Mouse (Mus musculus) kidney, postnatal 4 days (tissue): ENCODE measurements around the gene Atp1a1.

Source experiments
- DNase-seq, 2 experiments: peaks; one replicate each; pipeline ENCODE4 v3.0.0; 2021; ENCODE audit warnings: mixed read lengths in 2 of 2

Gene Atp1a1

DNA sequence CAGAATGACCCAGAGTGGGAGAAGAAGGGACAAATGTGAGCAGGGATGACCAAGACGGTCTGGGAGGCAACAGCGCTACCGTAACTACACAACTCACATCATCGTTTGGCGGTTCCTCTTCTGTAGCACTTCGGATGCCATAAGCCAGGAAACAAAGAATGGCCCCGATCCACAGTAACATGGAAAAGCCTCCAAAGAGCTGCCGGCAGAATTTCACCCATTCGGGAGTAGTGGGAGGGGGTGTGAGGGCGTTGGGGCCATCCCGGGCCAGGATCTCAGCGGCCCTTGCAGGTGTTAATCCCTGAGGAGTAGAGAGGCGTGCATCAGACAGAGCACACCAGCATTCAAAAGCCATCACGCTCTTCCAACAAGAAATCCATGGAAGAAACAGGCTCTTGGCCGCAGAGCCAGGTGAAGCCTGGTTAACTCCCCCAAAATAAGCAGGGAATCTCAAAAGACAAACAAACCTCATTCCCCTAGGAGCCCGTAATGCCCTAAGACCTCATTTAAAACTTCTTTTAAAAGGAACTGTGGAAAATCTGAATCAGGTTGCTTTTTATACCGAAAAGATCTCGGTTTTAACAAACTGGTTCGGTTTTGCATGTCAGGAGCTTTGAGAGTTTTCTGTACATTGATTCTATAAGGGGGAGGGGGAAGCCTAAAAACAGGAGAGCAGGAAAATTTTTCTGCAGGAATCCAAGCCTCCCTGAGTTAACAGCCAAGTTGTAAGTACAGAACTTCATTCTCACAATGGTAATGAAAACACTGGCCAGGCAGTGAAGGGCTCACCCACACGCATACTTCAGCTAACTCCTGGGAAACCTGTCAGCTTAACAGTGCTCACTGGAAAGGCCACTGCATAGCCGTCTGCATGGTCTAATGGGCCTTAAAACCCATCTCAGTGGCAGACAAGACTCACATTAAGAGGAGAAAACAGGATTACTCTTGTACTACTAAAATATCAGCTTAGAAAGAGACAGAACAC is 11.9 kb downstream of the Atp1a1 start:
- no peak for DNase-seq

DNA sequence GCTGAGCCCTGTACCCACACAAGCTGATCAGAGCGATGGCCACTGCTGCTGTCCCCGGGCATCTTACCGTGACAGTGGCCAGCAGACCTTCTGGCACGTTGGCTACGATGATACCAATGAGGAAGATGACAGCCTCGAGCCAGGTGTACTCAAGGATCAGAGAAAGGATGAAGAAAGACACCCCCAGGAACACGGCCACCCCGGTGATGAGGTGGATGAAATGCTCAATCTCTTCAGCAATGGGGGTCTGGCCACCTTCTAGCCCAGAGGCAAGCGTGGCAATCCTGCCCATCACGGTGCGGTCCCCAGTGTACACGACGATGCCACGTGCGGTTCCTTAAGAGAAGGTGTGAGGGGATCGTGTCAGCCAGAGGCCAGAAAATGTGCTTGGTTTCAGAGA is 14.1 kb downstream of the Atp1a1 start:
- DNase-seq, result no peak

DNA sequence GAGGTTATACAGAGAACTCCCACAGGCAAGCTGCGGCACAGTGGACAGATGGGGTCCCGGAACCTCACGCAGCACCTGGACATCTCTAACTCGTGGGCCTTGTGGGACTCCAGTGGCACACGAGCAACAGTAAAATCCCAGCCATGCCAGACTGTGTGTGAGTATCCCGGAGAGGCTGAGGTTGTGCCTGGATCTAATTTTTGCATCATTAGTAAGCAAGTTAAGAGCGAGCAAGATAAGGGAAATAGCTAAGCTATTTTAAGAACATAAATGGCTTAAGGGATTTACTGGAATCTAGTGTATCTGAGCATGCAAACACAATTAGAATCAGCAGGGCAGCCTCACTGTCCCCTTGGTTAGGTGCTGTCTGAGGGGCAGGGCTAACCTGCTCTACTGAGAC is 16.2 kb downstream of the Atp1a1 start:
- no peak for DNase-seq

DNA sequence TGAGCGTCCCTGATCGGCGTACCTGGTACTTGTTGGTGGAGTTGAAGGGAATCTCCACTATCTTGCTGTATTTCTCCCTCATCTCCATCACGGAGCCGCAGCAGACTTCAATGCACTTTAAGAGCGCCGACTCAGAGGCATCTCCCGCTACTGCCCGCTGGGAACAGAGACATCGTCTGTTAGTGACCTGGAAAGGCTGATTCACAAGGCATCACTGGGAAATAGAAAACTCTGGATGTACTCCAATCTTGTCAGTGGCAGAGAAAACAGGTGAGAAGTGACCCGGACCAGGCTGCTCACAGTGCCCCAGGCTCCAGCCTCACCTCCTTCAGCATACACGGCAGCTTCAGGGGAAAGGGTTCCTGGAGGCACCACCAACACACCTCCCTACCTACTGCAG is 17.7 kb downstream of the Atp1a1 start:
- DNase-seq, result no peak

DNA sequence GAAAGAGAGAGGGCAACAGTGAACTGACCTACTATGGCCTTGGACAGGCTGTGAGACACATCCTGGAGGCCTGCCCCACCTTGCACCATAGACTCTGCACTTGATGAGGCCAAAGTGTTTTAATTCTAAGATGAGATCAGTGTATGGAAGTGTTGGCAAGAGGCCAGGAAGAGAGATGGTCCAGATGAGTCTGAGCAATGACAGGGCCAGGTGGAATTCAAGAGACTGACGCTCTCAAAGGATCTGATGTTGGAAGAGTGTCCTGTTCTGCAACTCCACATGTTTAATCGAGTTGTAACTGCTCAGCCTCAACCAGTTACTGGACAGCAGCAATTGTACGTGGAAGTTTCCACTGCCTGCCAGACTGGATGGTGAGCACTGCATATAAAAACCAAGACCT is 26.4 kb downstream of the Atp1a1 start:
- no peak for DNase-seq

DNA sequence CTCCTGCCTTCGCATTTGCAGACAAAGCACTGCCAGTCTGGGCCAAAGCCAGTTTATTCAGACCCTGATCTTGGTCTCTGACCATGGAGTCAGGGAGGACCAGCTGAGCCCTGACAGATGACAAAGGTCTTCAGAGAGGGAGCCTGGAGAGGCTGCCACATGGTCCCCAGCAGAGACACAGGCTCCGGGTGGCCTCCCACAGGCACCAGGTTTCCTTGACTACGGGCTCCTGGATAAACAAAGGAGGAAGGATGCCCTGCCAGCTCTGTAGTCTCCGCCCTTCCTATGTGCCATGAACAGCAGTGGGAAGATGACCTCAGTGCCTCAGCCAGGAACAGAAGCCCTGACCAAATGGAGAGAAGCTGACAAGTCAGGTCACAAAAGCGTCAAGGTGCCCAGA is 27.1 kb downstream of the Atp1a1 start:
- DNase-seq, result peak in 1 of 2 experiments; percentile 37

DNA sequence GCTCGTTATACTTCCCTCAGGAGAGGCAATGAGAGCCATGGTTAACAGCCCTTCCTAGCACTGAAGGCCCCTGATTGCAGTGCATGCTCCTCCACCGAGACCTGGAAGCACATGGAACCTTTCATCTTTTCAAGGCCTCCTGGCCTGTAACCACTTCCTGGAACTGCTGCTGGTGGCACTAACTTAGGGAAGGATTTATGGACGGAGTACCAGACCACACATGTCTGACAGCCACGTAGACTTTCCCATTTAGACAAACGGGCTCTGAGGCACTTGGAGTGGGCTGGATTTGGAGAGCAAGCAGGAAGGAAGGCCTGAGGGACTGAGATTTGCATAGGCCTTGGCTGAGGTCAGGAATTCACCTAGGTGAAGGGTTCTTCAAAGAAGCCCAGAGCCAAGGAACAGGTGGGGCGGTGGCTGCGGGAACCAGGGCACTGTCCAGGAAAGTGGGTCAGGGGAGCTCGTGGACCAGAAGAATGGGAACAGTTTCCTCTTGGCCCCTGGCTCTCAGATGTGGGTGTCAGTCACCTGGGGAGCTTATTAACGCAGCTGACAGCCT is 28.9 kb downstream of the Atp1a1 start:
- DNase-seq, result no peak

DNA sequence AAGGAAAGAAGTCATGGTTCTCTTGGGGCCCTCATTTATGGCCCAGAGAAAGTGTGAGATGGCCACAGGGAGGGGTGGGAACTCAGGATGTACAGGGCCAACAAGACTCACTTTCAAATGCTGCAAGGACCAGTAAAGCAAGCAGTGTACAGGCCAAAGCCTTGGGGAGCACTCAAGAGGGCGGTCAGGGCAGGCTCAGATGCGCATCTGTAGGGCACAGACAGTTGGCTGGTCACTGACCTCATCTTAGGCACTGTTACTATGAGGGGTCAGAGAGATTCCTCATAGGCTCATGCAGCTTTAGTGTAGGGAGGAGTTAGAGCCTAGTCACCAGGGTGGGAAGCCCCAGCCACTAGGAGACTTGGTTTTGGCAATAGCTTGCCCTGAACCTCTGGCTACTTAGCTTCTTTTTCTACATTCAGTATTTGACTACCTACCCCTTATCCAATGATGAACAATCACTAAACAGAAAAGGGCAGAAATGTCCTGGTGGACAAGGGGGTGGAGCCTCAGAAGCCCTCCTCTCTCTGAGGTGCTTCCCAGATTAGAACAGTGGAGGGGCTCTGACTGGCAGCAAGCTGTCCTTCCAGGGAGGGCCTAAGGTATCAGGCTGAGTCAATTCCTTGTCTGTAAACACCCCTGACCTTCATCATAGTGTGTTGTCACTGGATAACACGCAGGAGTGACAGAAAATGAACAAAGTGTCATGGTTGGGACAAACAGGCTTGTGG is 29.9 kb downstream of the Atp1a1 start:
- no peak for DNase-seq

DNA sequence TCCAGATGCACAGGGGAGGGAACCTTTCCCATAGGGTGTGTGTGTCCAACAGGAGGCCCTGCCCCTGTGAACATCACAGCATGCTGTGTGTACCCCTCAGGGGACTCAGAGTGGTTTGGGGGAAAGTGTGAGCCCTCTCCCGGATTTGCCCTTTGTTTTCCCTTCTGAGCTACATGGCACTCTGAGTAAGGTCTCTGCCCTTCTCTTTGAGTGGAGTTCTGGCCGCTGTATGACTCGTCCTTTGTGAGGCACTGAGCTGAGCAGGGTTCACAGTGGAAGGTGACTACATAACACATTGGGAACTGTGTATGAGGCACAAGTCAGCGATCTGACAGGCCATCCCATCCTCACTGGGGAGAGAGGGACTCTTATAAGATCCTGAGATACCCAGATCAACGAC is 31.5 kb downstream of the Atp1a1 start:
- DNase-seq, result no peak

DNA sequence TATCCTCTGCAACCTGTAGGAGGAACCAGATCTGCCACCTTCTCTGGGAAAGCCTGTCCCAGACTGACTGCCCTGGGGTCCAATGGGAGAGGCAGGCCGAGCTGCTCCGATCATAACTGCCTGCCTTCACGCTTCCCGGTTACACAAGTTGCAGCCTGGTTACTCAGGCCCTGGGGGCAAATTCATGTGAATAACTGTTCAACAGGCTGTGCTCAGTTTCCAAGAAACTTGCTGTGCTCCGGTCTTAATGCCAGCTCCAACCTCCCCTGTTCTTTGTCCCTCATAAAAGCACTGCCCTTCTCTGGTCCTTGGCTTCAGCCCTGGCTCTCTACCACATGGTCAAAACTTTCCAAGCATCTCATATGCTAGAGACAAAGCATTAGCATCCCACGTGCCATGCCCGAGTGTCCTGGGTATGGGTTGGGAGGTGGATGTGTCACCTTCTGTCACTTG is 32.3 kb downstream of the Atp1a1 start:
- DNase-seq, result peak; percentile 73 to 85

DNA sequence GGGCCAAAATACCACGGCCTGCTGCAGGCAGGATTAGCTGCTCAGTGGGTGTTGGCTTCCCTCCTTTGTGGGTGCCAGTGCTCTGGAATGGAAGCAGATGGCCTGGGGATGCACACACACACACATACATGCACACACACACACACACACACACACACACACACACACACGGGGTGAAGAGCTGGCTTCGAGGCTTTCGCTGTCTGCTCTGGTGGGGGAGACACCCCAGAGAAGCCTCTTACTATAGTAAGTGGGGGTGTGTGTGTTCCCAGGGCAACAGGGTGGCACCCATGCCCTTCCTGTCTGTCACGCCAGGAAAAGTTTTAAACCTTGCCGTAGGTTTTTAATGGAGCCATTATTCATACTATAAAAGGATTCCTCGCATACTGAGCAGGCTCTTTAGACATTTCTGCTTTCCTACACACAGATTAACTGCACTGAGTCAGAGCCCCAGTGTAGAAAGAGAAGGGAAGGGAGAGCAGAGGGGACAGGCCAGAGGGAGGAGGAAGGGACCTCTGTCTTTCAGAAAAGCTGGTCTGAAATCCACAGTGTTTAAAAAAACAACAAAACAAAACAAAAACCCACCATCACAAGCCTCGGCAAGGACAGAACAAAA is 32.9 kb downstream of the Atp1a1 start:
- DNase-seq, result peak in 1 of 2 experiments; percentile 47

DNA sequence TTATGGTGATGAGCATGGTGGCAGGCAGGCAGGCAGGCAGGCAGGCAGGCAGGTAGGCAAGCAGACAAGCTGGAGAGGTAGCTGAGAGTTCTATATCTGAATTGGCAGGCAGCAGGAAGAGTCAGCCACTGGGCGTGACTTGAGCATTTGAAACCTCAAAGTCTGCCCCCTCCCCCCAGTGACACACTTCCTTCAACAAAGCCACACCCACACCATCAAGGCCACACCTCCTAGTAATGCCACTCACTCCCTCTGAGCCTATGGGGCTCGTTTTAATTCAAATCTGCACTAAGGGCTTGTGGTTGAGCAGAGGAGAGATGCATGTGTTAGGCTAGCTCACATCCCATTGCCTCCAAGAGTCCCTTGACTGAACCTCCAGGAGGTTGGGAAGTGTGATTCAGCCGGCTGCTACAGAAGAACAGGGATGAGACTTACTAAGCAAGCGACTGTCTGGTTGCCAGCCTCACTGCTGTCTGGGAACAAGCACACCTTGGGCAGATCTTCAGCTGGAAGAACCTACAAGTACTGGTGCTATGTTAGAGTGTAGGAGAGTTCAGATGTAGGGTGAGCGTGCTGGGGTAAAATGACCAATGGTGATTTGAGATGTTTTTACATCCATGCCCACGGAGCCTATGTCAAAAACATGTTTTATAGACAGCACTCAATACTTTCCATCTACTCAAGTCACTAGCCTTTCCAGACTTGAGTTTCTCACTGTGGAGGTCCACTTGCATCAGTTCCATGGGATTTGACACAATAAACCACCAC is 33.6 kb downstream of the Atp1a1 start:
- peak in 1 of 2 experiments; percentile 46 for DNase-seq

DNA sequence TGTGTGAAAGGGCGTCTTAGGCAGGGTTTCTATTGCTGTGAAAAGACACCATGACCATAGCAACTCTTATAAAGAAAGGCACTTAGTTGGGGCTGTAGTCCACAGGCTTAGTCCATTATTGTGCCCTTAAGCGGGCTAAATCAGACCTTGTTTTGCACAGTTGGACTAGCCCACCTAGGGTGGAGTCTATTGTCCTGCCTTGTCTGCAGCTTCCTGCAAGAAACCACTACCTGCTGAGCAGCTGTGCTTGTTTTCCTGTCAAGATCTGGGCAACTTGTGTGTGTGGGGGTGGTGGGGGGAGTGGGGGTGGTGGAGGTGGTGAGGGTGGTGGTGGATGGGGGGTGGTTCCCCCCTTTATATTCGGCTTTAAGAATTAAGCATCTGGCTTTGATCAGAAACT is 34.2 kb downstream of the Atp1a1 start:
- no peak for DNase-seq

DNA sequence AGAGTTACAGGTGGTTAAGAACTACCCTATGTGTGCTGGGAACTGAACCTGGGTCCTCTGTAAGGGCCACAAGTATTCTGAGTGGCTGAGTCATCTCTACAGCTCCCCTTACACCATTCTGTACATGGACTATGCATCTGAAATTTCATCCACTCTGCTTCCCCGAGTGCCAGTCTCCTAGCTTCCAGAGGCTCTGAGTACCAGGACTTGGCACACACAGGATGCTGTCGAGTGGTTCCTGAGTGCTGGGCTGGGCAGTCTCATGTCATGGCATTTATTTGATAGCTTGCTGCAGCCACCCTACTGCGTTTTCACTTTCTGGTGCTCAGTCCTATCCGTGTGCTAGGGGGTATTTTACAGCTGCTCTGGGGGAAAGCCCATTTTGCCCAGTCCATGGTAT is 35.9 kb downstream of the Atp1a1 start:
- no peak for DNase-seq

DNA sequence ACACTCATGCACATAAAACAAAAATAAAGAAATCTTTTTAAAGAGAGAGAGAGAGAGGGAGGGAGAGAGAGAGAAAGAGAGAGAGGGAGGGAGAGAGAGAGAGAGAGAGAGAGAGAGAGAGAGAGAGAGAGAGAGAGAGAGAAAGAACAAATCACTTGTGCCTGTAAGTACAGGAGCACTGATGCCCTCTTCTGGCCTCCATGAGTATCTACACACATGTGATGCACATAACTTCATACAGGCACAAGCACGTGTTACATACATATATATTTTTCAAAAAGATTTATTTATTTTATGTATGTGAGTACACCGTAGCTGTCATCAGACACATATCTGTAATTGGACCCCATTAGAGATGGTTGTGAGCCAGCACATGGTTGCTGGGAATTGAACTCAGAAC is 40.5 kb downstream of the Atp1a1 start:
- DNase-seq, result no peak

DNA sequence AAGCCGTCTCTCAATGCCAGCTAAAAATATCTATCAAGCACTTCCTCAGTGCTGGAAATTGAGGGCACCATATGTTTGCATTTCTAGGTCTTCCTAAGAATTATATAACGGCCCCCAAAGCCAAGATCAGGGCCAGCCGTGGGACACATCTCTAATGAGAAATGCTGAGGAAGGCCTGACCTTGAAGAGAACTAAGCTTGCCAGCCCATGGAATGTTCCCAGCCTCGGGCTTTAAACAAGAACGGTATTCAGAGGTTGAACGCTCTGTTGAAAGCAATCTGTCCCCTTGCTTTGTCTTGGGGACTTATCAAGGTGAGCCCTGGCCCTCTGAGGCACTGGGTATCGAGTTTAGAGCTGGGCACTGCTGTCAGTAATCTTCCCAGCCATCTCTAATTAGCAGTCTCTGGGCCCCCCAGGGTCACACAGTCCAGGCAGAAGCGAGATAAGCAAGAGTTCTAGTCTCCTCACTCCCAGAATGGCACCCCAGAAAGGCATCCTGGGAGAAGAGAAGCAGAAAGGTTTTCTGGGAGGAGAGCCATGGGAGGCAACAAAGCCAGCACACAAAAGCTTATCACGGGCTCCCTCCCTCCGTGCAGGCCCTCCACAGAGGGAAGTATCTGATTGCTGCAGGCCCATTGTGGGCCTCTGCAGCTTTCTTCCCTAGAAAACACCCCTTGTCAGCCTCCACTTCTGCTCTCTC is 41.8 kb downstream of the Atp1a1 start:
- DNase-seq, result no peak

DNA sequence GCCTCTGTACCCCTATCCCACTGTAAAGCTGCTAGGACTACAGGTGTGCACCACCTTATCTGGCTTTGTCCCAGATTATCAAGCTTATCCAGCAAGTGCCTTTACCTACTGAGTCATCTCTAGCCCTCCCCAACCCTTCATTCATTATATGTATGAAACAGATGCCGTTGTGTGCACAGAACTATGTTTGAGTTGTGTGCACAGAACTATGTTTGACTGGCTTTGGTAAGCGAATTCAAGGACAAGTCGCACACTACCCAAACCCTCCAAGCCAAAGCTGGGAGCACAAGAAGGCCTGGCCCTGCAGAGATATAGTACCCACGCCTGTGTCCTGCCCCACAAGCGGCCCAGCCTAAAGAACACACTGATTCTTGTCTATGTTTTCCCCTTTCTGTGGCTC is 42.5 kb downstream of the Atp1a1 start:
- DNase-seq, result no peak

DNA sequence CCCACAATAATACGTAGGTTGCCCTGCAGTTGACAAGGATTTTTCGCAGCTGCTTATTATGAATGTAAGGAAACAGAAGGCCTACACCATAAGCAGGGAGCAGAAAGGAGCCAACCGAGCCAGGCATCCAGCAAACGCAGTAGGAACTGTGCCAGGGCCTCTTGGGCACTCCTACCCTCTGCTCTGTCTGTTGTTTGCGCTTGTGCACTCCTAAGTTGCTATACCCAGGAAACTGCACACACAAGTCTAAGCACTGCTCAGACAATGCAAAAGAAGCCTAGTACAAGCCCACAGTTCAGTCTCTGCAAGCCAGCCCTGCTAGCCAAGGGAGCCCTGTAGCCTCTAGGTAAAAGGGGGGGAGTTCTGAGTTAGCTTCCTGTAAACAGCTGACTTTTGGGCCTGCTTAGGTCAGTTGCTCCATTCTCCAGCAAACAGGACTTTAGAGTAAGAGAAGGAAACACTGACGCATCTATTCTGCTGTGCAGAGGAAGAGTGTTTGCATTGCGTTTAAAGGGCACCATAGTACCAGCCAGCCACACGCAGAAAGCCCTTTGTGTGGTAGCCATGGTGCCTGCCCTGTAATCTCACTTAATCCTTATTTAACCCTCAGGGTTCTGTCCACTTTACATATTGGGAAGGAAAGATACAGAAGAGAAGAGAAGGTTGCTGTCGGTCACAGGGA is 43.5 kb downstream of the Atp1a1 start:
- no peak for DNase-seq

DNA sequence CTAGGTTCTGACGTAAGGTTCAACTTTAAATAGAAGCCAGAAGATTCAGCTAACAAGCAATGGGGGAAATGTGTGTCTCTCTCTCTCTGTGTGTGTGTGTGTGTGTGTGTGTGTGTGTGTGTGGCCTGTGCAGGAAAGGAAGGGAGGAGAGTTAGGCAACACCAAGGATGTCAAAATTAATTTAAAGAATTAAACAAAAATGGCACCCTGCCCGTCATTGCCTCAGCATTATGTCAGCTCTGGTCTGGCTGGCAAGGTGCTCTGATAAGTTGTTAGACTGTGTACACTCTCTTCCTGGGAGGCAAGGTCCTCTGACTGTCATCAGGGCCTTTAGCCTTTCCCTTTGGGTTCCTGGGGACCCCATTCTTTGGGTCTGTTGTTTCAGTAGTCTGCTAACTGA is 47.8 kb downstream of the Atp1a1 start:
- no peak for DNase-seq

DNA sequence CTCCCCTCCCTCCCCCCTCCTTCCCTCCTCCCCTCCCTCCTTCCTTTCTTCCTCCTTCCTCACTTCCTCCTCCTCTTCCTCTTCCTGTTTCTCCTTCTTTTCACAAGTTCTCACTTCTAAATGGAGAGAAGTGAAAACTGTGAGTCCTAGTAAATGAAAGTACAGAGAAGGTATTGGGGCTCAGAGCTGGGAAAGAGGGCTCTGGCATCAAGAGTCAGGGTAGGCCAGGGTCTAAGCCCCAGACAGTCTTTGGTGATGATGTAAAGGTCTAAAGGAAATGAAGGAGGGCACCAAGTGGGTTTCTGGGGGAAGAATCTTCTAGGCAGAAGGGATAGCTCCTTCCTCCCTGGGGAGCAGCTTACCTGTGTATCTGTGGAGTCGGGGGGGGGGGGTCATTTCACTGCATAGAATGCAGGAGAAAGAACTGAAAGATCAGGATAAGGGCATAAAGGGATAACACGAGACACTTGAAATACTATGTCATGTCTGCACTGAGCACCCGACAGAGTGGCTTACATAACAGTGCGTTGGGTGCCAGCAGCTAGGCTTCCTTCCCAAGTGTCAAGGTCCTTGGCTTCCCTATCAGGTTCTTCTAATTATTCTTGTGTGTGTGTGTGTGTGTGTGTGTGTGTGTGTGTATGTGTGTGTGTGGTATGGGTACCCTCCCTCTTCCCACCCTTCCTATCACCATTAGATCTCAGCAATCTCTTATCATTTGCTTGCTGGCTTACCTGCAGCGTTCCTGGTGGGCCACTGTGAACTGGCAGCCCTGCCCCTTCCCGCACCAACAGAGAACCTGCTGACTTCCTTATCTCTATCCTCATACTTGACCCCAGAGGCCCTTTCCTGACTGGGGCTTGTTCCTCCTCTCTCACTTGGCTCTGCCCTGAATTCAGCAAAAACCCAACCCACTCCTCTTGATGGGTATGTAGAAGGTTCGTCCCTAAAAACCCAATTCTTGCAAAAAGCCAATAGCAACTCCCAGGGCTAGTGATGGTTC is 51.6 kb downstream of the Atp1a1 start:
- no peak for DNase-seq
